Mouse (Mus musculus): ENCODE results near the gene Mapk7. TPM values are rescaled to one million over a fixed set of nuclear protein-coding genes. Genes with fewer than 3 reads are reported as not detected.

Gene Mapk7
- total and polyA plus RNA-seq, 3 experiments, result 12.4 to 32.3 (median 12.7) TPM

DNA sequence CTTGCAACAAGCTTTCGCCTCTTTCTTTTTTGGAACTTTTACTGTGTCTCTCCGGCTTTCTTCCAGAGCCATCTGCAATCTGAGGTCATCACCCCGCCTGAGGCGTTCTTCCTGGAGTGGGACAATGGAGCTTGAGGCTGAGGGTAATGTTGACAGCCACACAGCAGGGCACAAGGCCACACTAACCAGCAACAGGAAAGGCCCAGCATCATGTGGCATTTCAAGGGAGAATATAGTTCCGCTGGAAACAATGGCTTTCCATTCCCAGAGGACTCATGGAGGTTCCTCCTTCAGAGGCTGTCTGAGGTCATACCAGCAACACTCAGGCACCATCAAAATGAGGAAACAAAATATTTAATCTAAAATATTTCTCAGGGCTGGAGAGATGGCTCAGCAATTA lies 39.4 kb upstream of the Mapk7 start:
- H3K9me3 ChIP-seq (replicated peaks), result no peaks in the 10 kb centered on the region
- H3K4me3 ChIP-seq (ENCODE audit: low read depth, low read length), result no peak overlapping the region
- H3K36me3 ChIP-seq (replicated peaks), result peaks cover 4% of the 10 kb centered on the region
- TF ChIP-seq GATA1 (IDR thresholded peaks at IDR 0.05; ENCODE audit: borderline replicate concordance, low read length) (no peak), TAL1 (conservative IDR thresholded peaks at IDR 0.05; ENCODE audit: low read depth, low read length) (no peak), CTCF (IDR thresholded peaks at IDR 0.05; ENCODE audit: low read depth, low read length) (no peak), POLR2AphosphoS5 (IDR thresholded peaks at IDR 0.05; ENCODE audit: insufficient replicate concordance, low read depth, low read length) (no peak), GATA2 (IDR thresholded peaks at IDR 0.05; ENCODE audit: borderline replicate concordance, low read depth, low read length) (no peak)
- ATAC-seq (ENCODE audit: extremely low read depth, insufficient number of reproducible peaks, low FRiP score, poor library complexity, severe bottlenecking) (no peak), DNase-seq (ENCODE audit: low spot score) (no peak)
- H3K27me3 ChIP-seq (ENCODE audit: insufficient read depth, low read length), result no peaks in the 10 kb centered on the region
- H3K4me1 ChIP-seq (ENCODE audit: insufficient read depth, low read depth, low read length), result peaks cover 3% of the 10 kb centered on the region

DNA sequence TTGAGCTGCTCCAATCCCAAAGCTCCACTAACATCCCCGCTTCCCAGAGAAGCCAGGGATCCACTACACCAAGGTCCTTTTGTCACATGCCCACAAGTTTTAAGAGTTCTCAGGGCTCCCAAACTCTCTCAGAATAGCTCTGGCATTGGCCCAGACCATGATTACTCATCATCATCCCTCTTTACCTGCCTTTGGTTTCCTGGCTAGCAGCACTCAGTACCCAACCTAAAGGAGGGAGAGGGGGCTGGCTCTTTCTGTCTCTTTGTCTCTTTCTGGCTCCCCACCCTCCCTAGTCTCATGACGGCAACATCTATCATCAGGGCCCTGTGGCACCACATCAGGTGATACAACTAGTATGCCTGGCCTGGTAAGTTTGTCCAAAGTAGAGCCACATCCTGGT lies 38.6 kb upstream of the Mapk7 start:
- no peak for ATAC-seq (ENCODE audit: extremely low read depth, insufficient number of reproducible peaks, low FRiP score, poor library complexity, severe bottlenecking)
- no peak for TF ChIP-seq GATA1 (IDR thresholded peaks at IDR 0.05; ENCODE audit: borderline replicate concordance, low read length)
- no peak for TF ChIP-seq GATA2 (IDR thresholded peaks at IDR 0.05; ENCODE audit: borderline replicate concordance, low read depth, low read length)
- no peak for TF ChIP-seq CTCF (IDR thresholded peaks at IDR 0.05; ENCODE audit: low read depth, low read length)
- TF ChIP-seq POLR2AphosphoS5 (IDR thresholded peaks at IDR 0.05; ENCODE audit: insufficient replicate concordance, low read depth, low read length), result no peak
- TF ChIP-seq TAL1 (conservative IDR thresholded peaks at IDR 0.05; ENCODE audit: low read depth, low read length), result no peak
- peaks cover 4% of the 10 kb centered on the region for H3K36me3 ChIP-seq (replicated peaks)
- H3K9me3 ChIP-seq (replicated peaks), result no peaks in the 10 kb centered on the region
- no peaks in the 10 kb centered on the region for H3K27me3 ChIP-seq (ENCODE audit: insufficient read depth, low read length)
- DNase-seq (ENCODE audit: low spot score), result no peak
- no peak overlapping the region for H3K4me3 ChIP-seq (ENCODE audit: low read depth, low read length)
- peaks cover 3% of the 10 kb centered on the region for H3K4me1 ChIP-seq (ENCODE audit: insufficient read depth, low read depth, low read length)

DNA sequence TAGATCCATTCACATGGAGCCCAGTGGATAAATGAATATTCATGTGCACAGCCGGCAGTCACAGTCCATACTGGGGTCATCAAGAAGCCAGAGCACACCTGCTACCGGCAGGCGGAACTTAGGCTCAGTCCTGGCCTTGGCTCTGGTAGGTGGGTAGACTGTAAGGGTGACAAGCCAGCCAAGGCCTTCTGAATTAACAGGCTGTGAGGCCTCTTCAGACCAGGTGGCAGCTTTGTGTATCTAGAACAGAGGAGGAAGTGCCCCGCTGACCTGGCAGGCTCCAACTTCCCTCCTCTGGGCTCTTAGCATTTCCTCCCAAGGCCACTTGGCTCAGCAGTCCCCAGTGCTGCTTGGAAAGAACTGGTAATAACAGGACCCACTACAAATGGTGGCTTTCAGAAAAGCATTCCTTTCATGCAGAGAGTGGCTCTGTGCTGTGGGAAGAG lies 35.1 kb upstream of the Mapk7 start:
- H3K36me3 ChIP-seq (replicated peaks), result peaks cover 4% of the 10 kb centered on the region
- no peak for ATAC-seq (ENCODE audit: extremely low read depth, insufficient number of reproducible peaks, low FRiP score, poor library complexity, severe bottlenecking)
- no peaks in the 10 kb centered on the region for H3K4me1 ChIP-seq (ENCODE audit: insufficient read depth, low read depth, low read length)
- no peak overlapping the region for H3K4me3 ChIP-seq (ENCODE audit: low read depth, low read length)
- no peak for DNase-seq (ENCODE audit: low spot score)
- no peaks in the 10 kb centered on the region for H3K9me3 ChIP-seq (replicated peaks)
- no peaks in the 10 kb centered on the region for H3K27me3 ChIP-seq (ENCODE audit: insufficient read depth, low read length)
- TF ChIP-seq GATA2 (IDR thresholded peaks at IDR 0.05; ENCODE audit: borderline replicate concordance, low read depth, low read length) (no peak), TAL1 (conservative IDR thresholded peaks at IDR 0.05; ENCODE audit: low read depth, low read length) (no peak), POLR2AphosphoS5 (IDR thresholded peaks at IDR 0.05; ENCODE audit: insufficient replicate concordance, low read depth, low read length) (no peak), GATA1 (IDR thresholded peaks at IDR 0.05; ENCODE audit: borderline replicate concordance, low read length) (no peak), CTCF (IDR thresholded peaks at IDR 0.05; ENCODE audit: low read depth, low read length) (no peak)

DNA sequence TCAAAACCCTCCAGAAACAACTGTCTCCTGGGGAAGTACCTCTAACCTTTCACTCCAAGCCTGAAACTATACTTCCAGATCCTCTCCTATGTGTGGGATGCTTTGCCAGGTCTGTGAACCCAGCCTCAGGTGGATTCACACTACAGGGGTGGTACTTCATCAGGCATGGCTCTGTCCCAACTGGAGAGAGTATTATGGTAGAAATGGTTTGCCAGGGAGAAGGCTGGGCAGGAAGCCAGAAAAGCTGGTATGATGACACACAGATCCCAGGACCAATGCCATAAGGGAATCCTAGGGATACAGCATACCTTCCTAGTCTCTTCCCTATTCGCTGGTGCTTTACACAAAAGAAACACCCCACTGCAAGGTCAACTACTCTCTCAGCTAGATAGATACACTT lies 32.7 kb upstream of the Mapk7 start:
- no peaks in the 10 kb centered on the region for H3K27me3 ChIP-seq (ENCODE audit: insufficient read depth, low read length)
- peaks cover 9% of the 10 kb centered on the region for H3K36me3 ChIP-seq (replicated peaks)
- no peaks in the 10 kb centered on the region for H3K9me3 ChIP-seq (replicated peaks)
- ATAC-seq (ENCODE audit: extremely low read depth, insufficient number of reproducible peaks, low FRiP score, poor library complexity, severe bottlenecking), result no peak
- TF ChIP-seq GATA1 (IDR thresholded peaks at IDR 0.05; ENCODE audit: borderline replicate concordance, low read length) (no peak), GATA2 (IDR thresholded peaks at IDR 0.05; ENCODE audit: borderline replicate concordance, low read depth, low read length) (no peak), POLR2AphosphoS5 (IDR thresholded peaks at IDR 0.05; ENCODE audit: insufficient replicate concordance, low read depth, low read length) (no peak), TAL1 (conservative IDR thresholded peaks at IDR 0.05; ENCODE audit: low read depth, low read length) (no peak), CTCF (IDR thresholded peaks at IDR 0.05; ENCODE audit: low read depth, low read length) (no peak)
- H3K4me1 ChIP-seq (ENCODE audit: insufficient read depth, low read depth, low read length), result no peaks in the 10 kb centered on the region
- H3K4me3 ChIP-seq (ENCODE audit: low read depth, low read length), result no peak overlapping the region
- no peak for DNase-seq (ENCODE audit: low spot score)

DNA sequence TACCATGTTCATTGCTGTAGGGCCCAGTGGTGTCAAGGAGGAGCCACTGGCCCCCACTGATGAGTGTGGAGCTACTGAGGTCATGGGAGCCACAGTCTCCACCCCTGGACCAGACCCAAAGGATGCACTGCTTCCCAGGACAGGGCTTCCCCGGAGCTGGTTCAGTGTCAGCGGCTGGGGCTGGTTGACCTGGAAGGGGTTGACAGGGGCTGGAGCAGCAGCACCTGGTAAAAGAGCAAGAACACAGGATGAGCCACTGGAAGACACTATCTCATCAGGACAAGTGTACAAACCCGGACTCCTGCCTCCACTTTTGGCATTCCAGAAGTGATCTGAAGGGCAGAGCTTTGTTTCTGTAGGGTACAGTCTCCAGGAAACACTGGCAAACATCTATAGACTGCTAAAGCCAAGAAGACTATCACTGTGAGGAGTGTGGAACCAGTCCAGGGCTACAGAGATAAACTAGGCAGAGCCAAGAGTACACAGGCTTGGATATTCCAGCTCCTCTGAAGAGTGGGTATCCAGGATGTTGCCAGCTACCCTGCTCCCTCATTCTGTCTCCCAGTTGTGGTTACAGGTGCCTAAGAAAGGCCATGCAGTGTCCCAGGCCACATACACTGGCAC lies 25.4 kb upstream of the Mapk7 start:
- Histone ChIP-seq H3K36me3 (replicated peaks) (peaks cover 31% of the 10 kb centered on the region), H3K27me3 (ENCODE audit: insufficient read depth, low read length) (no peaks in the 10 kb centered on the region), H3K4me1 (ENCODE audit: insufficient read depth, low read depth, low read length) (no peaks in the 10 kb centered on the region), H3K9me3 (replicated peaks) (no peaks in the 10 kb centered on the region), H3K4me3 (ENCODE audit: low read depth, low read length) (no peak overlapping the region)
- TF ChIP-seq TAL1 (conservative IDR thresholded peaks at IDR 0.05; ENCODE audit: low read depth, low read length) (no peak), CTCF (IDR thresholded peaks at IDR 0.05; ENCODE audit: low read depth, low read length) (no peak), GATA1 (IDR thresholded peaks at IDR 0.05; ENCODE audit: borderline replicate concordance, low read length) (no peak), GATA2 (IDR thresholded peaks at IDR 0.05; ENCODE audit: borderline replicate concordance, low read depth, low read length) (no peak), POLR2AphosphoS5 (IDR thresholded peaks at IDR 0.05; ENCODE audit: insufficient replicate concordance, low read depth, low read length) (no peak)
- ATAC-seq (ENCODE audit: extremely low read depth, insufficient number of reproducible peaks, low FRiP score, poor library complexity, severe bottlenecking) (no peak), DNase-seq (ENCODE audit: low spot score) (no peak)

DNA sequence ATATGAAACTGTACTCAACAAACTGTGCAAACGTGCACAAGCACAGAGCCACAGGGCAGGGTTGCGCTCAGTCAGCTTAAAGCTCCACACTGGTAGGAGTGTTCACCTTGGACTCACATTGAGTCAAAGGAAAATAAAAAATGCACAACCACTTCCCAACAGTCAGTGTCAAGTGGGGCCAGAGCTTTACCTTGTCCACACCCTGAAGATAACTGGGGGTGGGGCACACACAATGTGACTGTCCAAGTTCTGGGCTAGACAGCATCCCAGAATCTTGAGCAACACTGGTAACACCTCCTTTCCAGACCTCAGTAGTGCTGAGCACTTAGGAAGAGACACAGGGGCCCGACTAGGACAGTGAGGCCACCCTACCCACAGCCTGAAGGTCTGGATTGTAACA lies 24.7 kb upstream of the Mapk7 start:
- Histone ChIP-seq H3K4me3 (ENCODE audit: low read depth, low read length) (no peak overlapping the region), H3K4me1 (ENCODE audit: insufficient read depth, low read depth, low read length) (no peaks in the 10 kb centered on the region), H3K27me3 (ENCODE audit: insufficient read depth, low read length) (no peaks in the 10 kb centered on the region), H3K9me3 (replicated peaks) (no peaks in the 10 kb centered on the region), H3K36me3 (replicated peaks) (peaks cover 32% of the 10 kb centered on the region)
- no peak for ATAC-seq (ENCODE audit: extremely low read depth, insufficient number of reproducible peaks, low FRiP score, poor library complexity, severe bottlenecking)
- no peak for DNase-seq (ENCODE audit: low spot score)
- TF ChIP-seq CTCF (IDR thresholded peaks at IDR 0.05; ENCODE audit: low read depth, low read length) (no peak), TAL1 (conservative IDR thresholded peaks at IDR 0.05; ENCODE audit: low read depth, low read length) (no peak)
